Mouse (Mus musculus) mesoderm, embryonic 11.5 days (tissue): ENCODE results near the gene Pkd1l1.
A peak's percentile ranks its signal among the peaks of the same experiment; 100 is the strongest.

Experiments
- DNase-seq: peaks from one replicate; pipeline ENCODE4 v3.0.0-alpha.2; 2012; ENCODE audit warnings: low read depth, low spot score

Pkd1l1 gene

GRCm38 (mm10) chr11:8942446-8942845 lies 30.6 kb downstream of the Pkd1l1 start:
- DNase-seq = no peak

GRCm38 (mm10) chr11:8936431-8937110 lies 36.5 kb downstream of the Pkd1l1 start:
- no peak for DNase-seq

GRCm38 (mm10) chr11:8916081-8916671 lies 56.9 kb downstream of the Pkd1l1 start:
- DNase-seq = peak; percentile 7

GRCm38 (mm10) chr11:8882793-8883192 lies 90.3 kb downstream of the Pkd1l1 start:
- no peak for DNase-seq

- no peak for DNase-seq
Observed at GRCm38 (mm10) chr11:8881521-8881920, 91.5 kb downstream of the Pkd1l1 start.

GRCm38 (mm10) chr11:8870115-8870514 lies 103.0 kb downstream of the Pkd1l1 start:
- DNase-seq = no peak

- DNase-seq = no peak
Observed at GRCm38 (mm10) chr11:8866021-8866420, 107.0 kb downstream of the Pkd1l1 start.

- DNase-seq = no peak
Observed at GRCm38 (mm10) chr11:8863955-8864675, 109.0 kb downstream of the Pkd1l1 start.

- DNase-seq = no peak
Observed at GRCm38 (mm10) chr11:8862426-8862825, 110.6 kb downstream of the Pkd1l1 start.

- no peak for DNase-seq
Observed at GRCm38 (mm10) chr11:8861978-8862377, 111.1 kb downstream of the Pkd1l1 start.

GRCm38 (mm10) chr11:8860878-8861277 lies 112.2 kb downstream of the Pkd1l1 start:
- no peak for DNase-seq

GRCm38 (mm10) chr11:8859868-8860267 lies 113.2 kb downstream of the Pkd1l1 start:
- DNase-seq = peak; percentile 78

- no peak for DNase-seq
Observed at GRCm38 (mm10) chr11:8859041-8859440, 114.0 kb downstream of the Pkd1l1 start.

- no peak for DNase-seq
Observed at GRCm38 (mm10) chr11:8856125-8856524, 116.9 kb downstream of the Pkd1l1 start.

GRCm38 (mm10) chr11:8848049-8848448 lies 125.0 kb downstream of the Pkd1l1 start:
- no peak for DNase-seq

- no peak for DNase-seq
Observed at GRCm38 (mm10) chr11:8847627-8848026, 125.4 kb downstream of the Pkd1l1 start.

- DNase-seq = no peak
Observed at GRCm38 (mm10) chr11:8836176-8836575, 136.9 kb downstream of the Pkd1l1 start.

GRCm38 (mm10) chr11:8834121-8834520 lies 138.9 kb downstream of the Pkd1l1 start:
- DNase-seq = no peak

GRCm38 (mm10) chr11:8830551-8830950 lies 142.5 kb downstream of the Pkd1l1 start:
- no peak for DNase-seq

GRCm38 (mm10) chr11:8829561-8829960 lies 143.5 kb downstream of the Pkd1l1 start:
- no peak for DNase-seq

GRCm38 (mm10) chr11:8828836-8829526 lies 144.1 kb downstream of the Pkd1l1 start:
- no peak for DNase-seq

- DNase-seq = no peak
Observed at GRCm38 (mm10) chr11:8826609-8827008, 146.5 kb downstream of the Pkd1l1 start.
